Mouse (Mus musculus): ENCODE data around the gene Serpina11. TPM values are rescaled to one million over a fixed set of nuclear protein-coding genes. Genes with fewer than 3 reads are reported as not detected.
A peak's percentile ranks its signal among the peaks of the same experiment; 100 is the strongest.

Serpina11 gene
- polyA plus RNA-seq, 1 experiment from 2014 or later, result not detected

- Histone ChIP-seq H3K27me3 (replicated peaks; ENCODE audit: control insufficient read depth, insufficient read depth, low read length) (no peaks in the 10 kb centered on the region), H3K9me3 (ENCODE audit: control insufficient read depth) (no peaks in the 10 kb centered on the region), H3K4me1 (replicated peaks; ENCODE audit: control insufficient read depth, insufficient read depth, low read length) (no peaks in the 10 kb centered on the region; the same call in 1 of the 2 replicates), H3K36me3 (ENCODE audit: control insufficient read depth, insufficient read depth) (no peaks in the 10 kb centered on the region), H3K4me2 (replicated peaks; ENCODE audit: low read depth) (no peak overlapping the region), H3K4me3 (ENCODE audit: low read depth, low read length) (no peak overlapping the region), H3K27ac (ENCODE audit: low read depth, low read length) (no peak overlapping the region), H3K9ac (ENCODE audit: low read depth, low read length) (no peak overlapping the region)
- 64% methylated on average over 7 of the region's 7 CpGs for WGBS
- ATAC-seq, result no peak
- TF ChIP-seq CTCF (IDR thresholded peaks at IDR 0.05; ENCODE audit: low read depth), result no peak
Measured at GRCm38 (mm10) chr12:103992945-103993344, 3.2 kb upstream of the Serpina11 start.

GRCm38 (mm10) chr12:103989514-103989767 is 316 bp downstream of the Serpina11 start:
- Histone ChIP-seq H3K4me1 (replicated peaks; ENCODE audit: control insufficient read depth, insufficient read depth, low read length) (no peaks in the 10 kb centered on the region; the same call in 1 of the 2 replicates), H3K36me3 (ENCODE audit: control insufficient read depth, insufficient read depth) (no peaks in the 10 kb centered on the region), H3K27ac (ENCODE audit: low read depth, low read length) (no peak overlapping the region), H3K27me3 (replicated peaks; ENCODE audit: control insufficient read depth, insufficient read depth, low read length) (no peaks in the 10 kb centered on the region), H3K4me2 (replicated peaks; ENCODE audit: low read depth) (no peak overlapping the region), H3K9ac (ENCODE audit: low read depth, low read length) (no peak overlapping the region), H3K9me3 (ENCODE audit: control insufficient read depth) (no peaks in the 10 kb centered on the region), H3K4me3 (ENCODE audit: low read depth, low read length) (no peak overlapping the region)
- TF ChIP-seq CTCF (IDR thresholded peaks at IDR 0.05; ENCODE audit: low read depth), result no peak
- 45% methylated on average over 2 of the region's 2 CpGs for WGBS
- ATAC-seq, result no peak

GRCm38 (mm10) chr12:103988754-103989513 is 823 bp downstream of the Serpina11 start:
- TF ChIP-seq CTCF (IDR thresholded peaks at IDR 0.05; ENCODE audit: low read depth), result peak; percentile 50
- Histone ChIP-seq H3K4me3 (ENCODE audit: low read depth, low read length) (no peak overlapping the region), H3K27me3 (replicated peaks; ENCODE audit: control insufficient read depth, insufficient read depth, low read length) (no peaks in the 10 kb centered on the region), H3K4me2 (replicated peaks; ENCODE audit: low read depth) (no peak overlapping the region), H3K9ac (ENCODE audit: low read depth, low read length) (no peak overlapping the region), H3K36me3 (ENCODE audit: control insufficient read depth, insufficient read depth) (no peaks in the 10 kb centered on the region), H3K9me3 (ENCODE audit: control insufficient read depth) (no peaks in the 10 kb centered on the region), H3K27ac (ENCODE audit: low read depth, low read length) (no peak overlapping the region), H3K4me1 (replicated peaks; ENCODE audit: control insufficient read depth, insufficient read depth, low read length) (no peaks in the 10 kb centered on the region; the same call in 1 of the 2 replicates)
- 20% methylated on average over 14 of the region's 14 CpGs for WGBS
- ATAC-seq, result peak; percentile 72

GRCm38 (mm10) chr12:103985868-103986267 is 3.9 kb downstream of the Serpina11 start:
- no peak overlapping the region for H3K27ac ChIP-seq (ENCODE audit: low read depth, low read length)
- WGBS, result 71% methylated on average over 5 of the region's 5 CpGs
- no peaks in the 10 kb centered on the region; the same call in 1 of the 2 replicates for H3K4me1 ChIP-seq (replicated peaks; ENCODE audit: control insufficient read depth, insufficient read depth, low read length)
- no peaks in the 10 kb centered on the region for H3K36me3 ChIP-seq (ENCODE audit: control insufficient read depth, insufficient read depth)
- no peaks in the 10 kb centered on the region for H3K27me3 ChIP-seq (replicated peaks; ENCODE audit: control insufficient read depth, insufficient read depth, low read length)
- no peak overlapping the region for H3K4me3 ChIP-seq (ENCODE audit: low read depth, low read length)
- ATAC-seq, result no peak
- no peaks in the 10 kb centered on the region for H3K9me3 ChIP-seq (ENCODE audit: control insufficient read depth)
- no peak overlapping the region for H3K9ac ChIP-seq (ENCODE audit: low read depth, low read length)
- TF ChIP-seq CTCF (IDR thresholded peaks at IDR 0.05; ENCODE audit: low read depth), result no peak
- H3K4me2 ChIP-seq (replicated peaks; ENCODE audit: low read depth), result no peak overlapping the region

GRCm38 (mm10) chr12:103984935-103985334 is 4.8 kb downstream of the Serpina11 start:
- Histone ChIP-seq H3K4me1 (replicated peaks; ENCODE audit: control insufficient read depth, insufficient read depth, low read length) (no peaks in the 10 kb centered on the region; the same call in 1 of the 2 replicates), H3K9me3 (ENCODE audit: control insufficient read depth) (no peaks in the 10 kb centered on the region), H3K27me3 (replicated peaks; ENCODE audit: control insufficient read depth, insufficient read depth, low read length) (no peaks in the 10 kb centered on the region), H3K9ac (ENCODE audit: low read depth, low read length) (no peak overlapping the region), H3K27ac (ENCODE audit: low read depth, low read length) (no peak overlapping the region), H3K36me3 (ENCODE audit: control insufficient read depth, insufficient read depth) (no peaks in the 10 kb centered on the region), H3K4me3 (ENCODE audit: low read depth, low read length) (no peak overlapping the region), H3K4me2 (replicated peaks; ENCODE audit: low read depth) (no peak overlapping the region)
- WGBS, result 72% methylated on average over 4 of the region's 4 CpGs
- peak; percentile 70 for TF ChIP-seq CTCF (IDR thresholded peaks at IDR 0.05; ENCODE audit: low read depth)
- no peak for ATAC-seq

- no peak for TF ChIP-seq CTCF (IDR thresholded peaks at IDR 0.05; ENCODE audit: low read depth)
- 76% methylated on average over 7 of the region's 7 CpGs for WGBS
- Histone ChIP-seq H3K27me3 (replicated peaks; ENCODE audit: control insufficient read depth, insufficient read depth, low read length) (no peaks in the 10 kb centered on the region), H3K36me3 (ENCODE audit: control insufficient read depth, insufficient read depth) (no peaks in the 10 kb centered on the region), H3K4me3 (ENCODE audit: low read depth, low read length) (no peak overlapping the region), H3K4me2 (replicated peaks; ENCODE audit: low read depth) (no peak overlapping the region), H3K9ac (ENCODE audit: low read depth, low read length) (no peak overlapping the region), H3K4me1 (replicated peaks; ENCODE audit: control insufficient read depth, insufficient read depth, low read length) (no peaks in the 10 kb centered on the region), H3K9me3 (ENCODE audit: control insufficient read depth) (no peaks in the 10 kb centered on the region), H3K27ac (ENCODE audit: low read depth, low read length) (no peak overlapping the region)
- no peak for ATAC-seq
Measured at GRCm38 (mm10) chr12:103981646-103982360, 8.0 kb downstream of the Serpina11 start.

Data from intestine, postnatal 0 days (tissue).